Mouse (Mus musculus) adrenal gland, postnatal 36 days (tissue): ENCODE data around the gene Slc35e1. TPM values are rescaled to one million over a fixed set of nuclear protein-coding genes. Genes with fewer than 3 reads are reported as not detected.

Source experiments
- microRNA-seq: library from miRNA; unstranded; fragments of <30 nt; microRNA quantifications from one replicate; pipeline ENCODE4 v1.2.0, GENCODE M21; 2021
- total RNA-seq, 2 experiments: library from RNA; stranded (reverse); gene quantifications; 2 replicates each; pipeline ENCODE4 v1.2.3; 2021

The Slc35e1 gene
- total RNA-seq, 2 experiments from 2014 or later, result 36.2 to 37.7 TPM

Small RNA genes lying within 50 kb of the gene (microRNA-seq; reads per million reads assigned to microRNA genes)
- gene Gm28019 (not detected), gene Mir7068 (1.2 reads per million)

Other genes starting within 250 kb of the Slc35e1 start
- 10 to 100 TPM in 1 of 2 experiments, 1 to 10 TPM in 1; 5.8 to 20.3 TPM for gene Gm10282, start 187.4 kb downstream of the Slc35e1 start, total RNA-seq
- gene Klf2, start 173.6 kb downstream of the Slc35e1 start, total RNA-seq, result 10 to 100 TPM; 45.2 to 67.5 TPM
- 10 to 100 TPM; 38.6 to 52.6 TPM for gene Eps15l1, start 71.2 kb downstream of the Slc35e1 start, total RNA-seq
- gene Calr3, start 48.7 kb downstream of the Slc35e1 start, total RNA-seq, result 1 to 10 TPM; 3.7 to 4.3 TPM
- gene 1700030K09Rik, start 48.7 kb downstream of the Slc35e1 start, total RNA-seq, result 1 to 10 TPM; 7.1 to 8.1 TPM
- gene Cherp, start 17.4 kb downstream of the Slc35e1 start, total RNA-seq, result 10 to 100 TPM; 57.3 to 63.1 TPM
- gene Med26, start 55.7 kb upstream of the Slc35e1 start, total RNA-seq, result 10 to 100 TPM in 1 of 2 experiments, 1 to 10 TPM in 1; 9.7 to 11.3 TPM
- gene Smim7, start 78.5 kb upstream of the Slc35e1 start, total RNA-seq, result 100 to 1,000 TPM; 119 to 136 TPM
- 1 to 10 TPM; 5.8 to 9.1 TPM for gene Tmem38a, start 79.4 kb upstream of the Slc35e1 start, total RNA-seq
- under 1 TPM; 0.36 TPM for gene Nwd1, start 154.1 kb upstream of the Slc35e1 start, total RNA-seq
- gene Sin3b, start 230.7 kb upstream of the Slc35e1 start, total RNA-seq, result 100 to 1,000 TPM; 125 to 263 TPM